Mouse (Mus musculus) CD4-positive naive resting alpha-beta T cell, adult 57 days (primary cell): Measurements from ENCODE around the gene Xrcc3. TPM values are rescaled to one million over a fixed set of nuclear protein-coding genes. Genes with fewer than 3 reads are reported as not detected.

ENCODE experiments used
- total RNA-seq: library from RNA; stranded (reverse); gene quantifications from one replicate; pipeline ENCODE4 v1.2.4, GENCODE M21; 2023

Gene Xrcc3
- total RNA-seq, result 1.4 TPM

DNA sequence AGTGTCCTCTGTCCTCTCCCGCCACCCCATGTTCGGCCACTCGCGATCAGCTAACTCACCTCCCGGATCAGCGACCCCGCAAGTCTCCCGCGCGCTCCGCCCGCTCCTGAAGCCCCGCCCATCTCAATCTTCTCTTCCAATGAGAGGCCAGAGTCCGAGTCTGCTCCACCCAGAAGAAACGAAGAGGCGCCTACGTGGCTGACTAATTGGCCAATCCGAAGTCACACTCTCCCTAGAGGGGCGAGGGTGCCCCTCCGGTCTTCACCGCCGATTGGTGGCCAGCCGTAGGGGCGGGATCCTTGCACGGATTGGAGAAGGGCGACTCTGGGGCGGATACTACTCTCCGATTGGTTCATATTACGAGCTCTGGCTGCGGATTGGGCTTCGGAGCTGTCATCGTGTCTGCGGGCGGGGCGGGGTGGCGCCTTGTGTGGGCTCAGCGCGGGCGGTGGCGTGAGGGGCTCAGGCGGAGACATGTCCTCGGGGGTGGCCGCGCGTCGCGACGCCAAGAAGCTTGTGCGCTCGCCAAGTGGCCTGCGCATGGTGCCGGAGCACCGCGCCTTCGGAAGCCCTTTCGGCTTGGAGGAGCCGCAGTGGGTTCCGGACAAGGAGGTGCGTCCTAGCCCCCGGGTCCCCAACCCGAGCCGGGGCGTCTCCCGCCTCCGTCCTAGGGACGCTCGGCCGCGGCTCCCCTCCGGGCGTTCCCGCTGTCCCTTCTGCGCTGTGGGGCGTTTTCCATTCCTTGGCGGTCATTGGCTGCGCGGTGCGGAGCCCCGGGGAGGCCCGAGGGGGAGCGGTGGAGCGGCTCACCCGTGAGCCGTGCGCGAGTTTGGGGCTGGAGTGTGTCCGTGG lies at the start of gene Xrcc3, which contains the start of gene Zfyve21:
Gene Xrcc3 (minus strand): TSS at position 108 of the 852 bp plus-strand sequence.
Gene Zfyve21 (plus strand): TSS at position 405 of the 852 bp plus-strand sequence.

DNA sequence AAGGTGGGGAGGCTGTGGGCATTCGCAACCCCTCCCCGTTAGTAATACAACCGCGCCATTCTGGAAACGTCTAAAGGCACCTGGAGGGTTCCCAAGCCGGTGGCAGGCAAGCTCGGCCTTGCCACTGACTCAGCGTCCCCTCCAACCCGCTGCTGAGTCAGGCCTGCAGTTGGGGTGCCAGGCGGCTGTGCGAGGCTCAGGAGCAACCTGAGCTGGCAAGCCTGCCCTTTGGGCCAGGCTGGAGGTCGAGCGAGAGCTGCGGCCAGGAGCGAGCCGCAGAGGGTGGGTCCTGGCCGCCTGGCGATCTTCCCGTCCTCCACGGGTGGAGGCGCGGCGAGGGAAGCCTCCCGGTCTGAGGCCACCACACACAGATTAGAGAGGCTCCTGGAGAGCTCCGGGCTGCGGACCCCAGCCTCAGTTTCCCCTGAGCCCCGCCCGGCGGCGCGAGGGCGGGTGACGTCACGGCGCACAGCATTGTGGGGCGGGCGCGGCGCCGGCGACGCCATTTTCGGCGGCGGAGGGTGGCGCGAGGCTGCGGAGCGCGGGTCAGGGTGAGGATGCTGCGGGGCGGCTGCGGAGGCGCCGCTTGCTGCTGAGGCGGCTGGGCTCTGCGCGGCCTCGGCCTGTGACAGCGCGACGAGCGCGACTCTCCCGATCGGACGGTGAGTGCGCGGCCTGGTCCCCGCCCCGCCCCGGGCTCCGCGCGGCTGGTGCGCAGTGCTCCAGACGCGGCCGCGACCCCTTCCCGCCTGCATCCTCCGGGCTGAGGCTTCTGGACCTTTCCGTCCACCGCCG lies 55.1 kb downstream of the Xrcc3 start, which contains the start of gene Klc1:
Gene Klc1 (plus strand): TSS at position 469 of the 795 bp plus-strand sequence.

Other genes starting within 250 kb of the Xrcc3 start
- gene Mark3, start 239.3 kb downstream of the Xrcc3 start, total RNA-seq, result 85.2 TPM
- 6.5 TPM for gene Ckb, start 141.5 kb downstream of the Xrcc3 start, total RNA-seq
- 15.5 TPM for gene Trmt61a, start 135.8 kb downstream of the Xrcc3 start, total RNA-seq
- gene Bag5, start 100.6 kb downstream of the Xrcc3 start, total RNA-seq, result 25.9 TPM
- 26.9 TPM for gene Apopt1, start 100.6 kb downstream of the Xrcc3 start, total RNA-seq
- 87.6 TPM for gene Klc1, start 55.0 kb downstream of the Xrcc3 start, total RNA-seq
- 2.1 TPM for gene Zfyve21, start 297 bp upstream of the Xrcc3 start, total RNA-seq
- gene Ppp1r13b, start 94.2 kb upstream of the Xrcc3 start, total RNA-seq, result 68.7 TPM
- 204 TPM for gene Atp5mpl, start 153.1 kb upstream of the Xrcc3 start, total RNA-seq
- not detected for gene Tdrd9, start 157.7 kb upstream of the Xrcc3 start, total RNA-seq
- not detected for gene Rd3l, start 167.4 kb upstream of the Xrcc3 start, total RNA-seq